Mouse (Mus musculus) lung, postnatal 0 days (tissue): ENCODE data around the gene Alox5.

ENCODE experiments used
- CTCF ChIP-seq: IDR thresholded peaks from 2 replicates; pipeline ENCODE4 v1.5.1; 2016; ENCODE audit warnings: antibody characterized with exemption, mild to moderate bottlenecking
- EP300 ChIP-seq: IDR thresholded peaks from 2 replicates; pipeline ENCODE4 v1.6.1; 2016; ENCODE audit warnings: antibody characterized with exemption, mild to moderate bottlenecking, control low read depth

DNA sequence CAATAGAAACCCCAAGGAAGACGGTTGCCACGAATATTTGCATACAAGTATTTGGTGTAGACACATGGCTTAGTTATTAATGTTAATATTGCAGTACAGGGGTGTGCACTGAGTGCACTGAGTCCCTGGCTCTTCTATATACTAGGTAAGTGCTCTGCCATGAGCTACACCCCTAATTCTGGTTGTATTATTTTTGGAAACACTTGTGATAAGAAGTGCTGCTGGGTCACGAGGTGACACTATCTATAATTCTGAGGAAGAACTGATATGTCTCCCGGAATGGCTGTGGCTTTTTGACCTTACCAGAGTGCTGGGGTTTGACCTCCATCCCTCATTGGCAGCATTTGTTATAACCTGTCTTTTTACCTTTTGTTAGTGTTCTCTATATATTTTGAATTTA, 20.1 kb downstream of the Alox5 start:
- TF ChIP-seq CTCF (no peak), EP300 (no peak)
